Comparison of ENCODE assay signal across 24 mouse cellular contexts in the genomic region with DNA sequence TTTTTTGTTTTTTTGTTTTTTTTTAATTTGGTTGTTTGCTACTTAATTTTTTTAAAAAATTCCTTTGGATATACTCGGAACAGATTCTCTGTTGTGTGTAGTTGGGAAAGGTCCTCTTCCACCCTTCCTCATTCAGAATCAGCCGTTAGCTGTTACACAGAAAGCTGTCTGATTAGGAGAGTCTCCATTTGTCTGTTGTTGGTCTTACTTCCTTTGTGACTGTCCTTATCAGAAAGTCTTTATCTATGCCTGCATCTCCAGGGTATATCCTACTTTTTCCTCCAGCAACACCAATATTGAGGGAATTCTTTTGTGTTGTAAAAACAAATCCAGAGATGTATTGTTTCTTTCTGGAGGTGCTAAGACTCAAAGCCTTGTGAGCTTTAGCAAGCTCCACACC.
"Had no signal": no experiment of that assay in that cellular context is flagged by ENCODE, and none has a peak within 500 bp of the region (broad histone marks: within the 10 kb centered on the region; RNA-seq: fewer than 3 reads in every experiment).

No protein-coding gene starts in this region.

- H3K4me2 ChIP-seq: heart, embryonic 11.5 days; heart, embryonic 13.5 days; heart, embryonic 15.5 days; hindbrain, embryonic 13.5 days; hindbrain, embryonic 15.5 days; kidney, embryonic 15.5 days; limb, embryonic 13.5 days had no signal

- H3K9me3 ChIP-seq: heart, embryonic 13.5 days; heart, embryonic 15.5 days; hindbrain, embryonic 13.5 days; hindbrain, embryonic 15.5 days; kidney, embryonic 15.5 days; limb, embryonic 13.5 days had no signal

- H3K4me1 ChIP-seq: heart, embryonic 15.5 days; hindbrain, embryonic 13.5 days; hindbrain, embryonic 15.5 days; kidney, embryonic 15.5 days; limb, embryonic 13.5 days had no signal

- H3K4me3 ChIP-seq: heart, adult 2 months; heart, embryonic 13.5 days; heart, embryonic 15.5 days; hindbrain, embryonic 13.5 days; hindbrain, embryonic 15.5 days; kidney, embryonic 15.5 days; limb, embryonic 13.5 days had no signal

- DNase-seq: gastrocnemius, postnatal 14 days; gastrocnemius, postnatal 36 days; heart, adult 11 months; heart, adult 2 months; heart, postnatal 14 days; heart, postnatal 36 days; kidney, adult 11 months; kidney, adult 2 months; kidney, adult 9 months; kidney, postnatal 14 days; kidney, postnatal 36 days; layer of hippocampus, adult 9-11 months; layer of hippocampus, postnatal 36 days; left cerebral cortex, postnatal 4 days had no signal

- ATAC-seq: hindbrain, postnatal 0 days; intestine, embryonic 16.5 days had no signal

- H3K27ac ChIP-seq: heart, adult 2 months; heart, embryonic 13.5 days; heart, embryonic 15.5 days; hindbrain, embryonic 13.5 days; hindbrain, embryonic 15.5 days; hindbrain, postnatal 0 days; kidney, embryonic 15.5 days; kidney, postnatal 0 days; limb, embryonic 13.5 days had no signal

- H3K27me3 ChIP-seq: heart, embryonic 13.5 days; heart, embryonic 15.5 days; hindbrain, embryonic 13.5 days; hindbrain, embryonic 15.5 days; kidney, embryonic 15.5 days; limb, embryonic 13.5 days had no signal

- H3K9ac ChIP-seq: heart, embryonic 13.5 days; heart, embryonic 15.5 days; hindbrain, embryonic 13.5 days; hindbrain, embryonic 15.5 days; kidney, embryonic 15.5 days; limb, embryonic 13.5 days had no signal

- H3K36me3 ChIP-seq: heart, embryonic 15.5 days; hindbrain, embryonic 15.5 days had no signal
